Mouse (Mus musculus) heart, embryonic 12.5 days (tissue): ENCODE measurements around the gene Bad. TPM values are rescaled to one million over a fixed set of nuclear protein-coding genes. Genes with fewer than 3 reads are reported as not detected.
"Not testable (repeated sequence)": the region's sequence is repeated elsewhere in the genome, so short reads cannot be mapped to it uniquely, and the experiment has no call there.

ENCODE experiments used
- ATAC-seq: fragments of 200-750 bp; cut with Nextera tagmentation; 2 replicates; pipeline ENCODE4 v1.8.0; 2017; ENCODE audit warnings: moderate TSS enrichment, moderate library complexity; ENCODE audit not compliant: insufficient number of reproducible peaks, low FRiP score
- H3K27ac ChIP-seq: fragments of 300-500 bp; sonication (generic); 2 replicates; pipeline ENCODE4 v1.5.1; 2016; ENCODE audit warnings: mild to moderate bottlenecking, moderate library complexity; ENCODE audit not compliant: poor library complexity, severe bottlenecking
- H3K27me3 ChIP-seq: fragments of 300-500 bp; sonication (generic); replicated peaks from 2 replicates; pipeline ENCODE4 v1.6.1; 2016; ENCODE audit warnings: mild to moderate bottlenecking, moderate library complexity
- H3K36me3 ChIP-seq: fragments of 300-500 bp; sonication (generic); 2 replicates; pipeline ENCODE4 v1.6.1; 2016; ENCODE audit warnings: mild to moderate bottlenecking, moderate library complexity
- H3K4me1 ChIP-seq: fragments of 300-500 bp; sonication (generic); replicated peaks from 2 replicates; pipeline ENCODE4 v1.6.1; 2016; ENCODE audit warnings: mild to moderate bottlenecking
- H3K4me2 ChIP-seq: fragments of 300-500 bp; sonication (generic); 2 replicates; pipeline ENCODE4 v1.6.1; 2016; ENCODE audit warnings: mild to moderate bottlenecking, moderate library complexity
- H3K4me3 ChIP-seq: fragments of 300-500 bp; sonication (generic); 2 replicates; pipeline ENCODE4 v1.5.1; 2016; ENCODE audit warnings: mild to moderate bottlenecking
- H3K9ac ChIP-seq: fragments of 300-500 bp; sonication (generic); 2 replicates; pipeline ENCODE4 v1.6.1; 2016; ENCODE audit warnings: mild to moderate bottlenecking, moderate library complexity
- H3K9me3 ChIP-seq: fragments of 300-500 bp; sonication (generic); replicated peaks from 2 replicates; pipeline ENCODE4 v1.6.1; 2016; ENCODE audit warnings: mild to moderate bottlenecking, moderate library complexity
- WGBS: fragments of 180-500 bp; shearing (Covaris S2); methylation state at CpG from one replicate; pipeline ENCODE4 v1.1.7; 2016; 5-methylcytosine and 5-hydroxymethylcytosine counted together
- polyA plus RNA-seq: library from polyadenylated mRNA; unstranded; fragments of >200 nt; fragmentation: Nextera tagmentation; extraction: Ambion mirVana; gene quantifications from 2 replicates; pipeline ENCODE4 v1.2.1, GENCODE M21; 2016

The Bad gene
- polyA plus RNA-seq, 1 experiment from 2014 or later, result 54.5 TPM

GRCm38 (mm10) chr19:6991166-6991565 lies 49.5 kb downstream of the Bad start:
- H3K9me3 ChIP-seq, H3K36me3 ChIP-seq, H3K27me3 ChIP-seq, H3K9ac ChIP-seq, H3K27ac ChIP-seq, ATAC-seq, H3K4me3 ChIP-seq: not testable (repeated sequence)
- 85% methylated on average over 6 of the region's 6 CpGs for WGBS
- peaks cover 47% of the 10 kb centered on the region for H3K4me1 ChIP-seq
- H3K4me2 ChIP-seq, result peak overlapping the region; percentile 93; the same call in 1 of the 2 replicates

GRCm38 (mm10) chr19:6992011-6992858 lies 50.6 kb downstream of the Bad start, which contains the start of gene Dnajc4:
Dnajc4 (minus strand) TSS chr19:6992572.
- Histone ChIP-seq H3K4me1 (peaks cover 48% of the 10 kb centered on the region), H3K9me3 (no peaks in the 10 kb centered on the region), H3K27ac (peak within 1 kb of the TSS; percentile 82), H3K4me2 (peak within 1 kb of the TSS; percentile 93), H3K4me3 (peak within 1 kb of the TSS; percentile 61), H3K36me3 (no peaks in the 10 kb centered on the region), H3K27me3 (no peaks in the 10 kb centered on the region), H3K9ac (peak within 1 kb of the TSS; percentile 81)
- ATAC-seq, result peak; percentile 92
- WGBS, result 2% methylated on average over 37 of the region's 37 CpGs

GRCm38 (mm10) chr19:6993011-6993770 lies 51.5 kb downstream of the Bad start:
- 65% methylated on average over 14 of the region's 14 CpGs for WGBS
- Histone ChIP-seq H3K9me3 (no peaks in the 10 kb centered on the region), H3K4me1 (peaks cover 44% of the 10 kb centered on the region), H3K4me2 (peak overlapping the region; percentile 93), H3K27ac (peak overlapping the region; percentile 82), H3K27me3 (no peaks in the 10 kb centered on the region), H3K4me3 (peak overlapping the region; percentile 61), H3K9ac (peak overlapping the region; percentile 76), H3K36me3 (peaks cover 3% of the 10 kb centered on the region)
- no peak for ATAC-seq

DNA sequence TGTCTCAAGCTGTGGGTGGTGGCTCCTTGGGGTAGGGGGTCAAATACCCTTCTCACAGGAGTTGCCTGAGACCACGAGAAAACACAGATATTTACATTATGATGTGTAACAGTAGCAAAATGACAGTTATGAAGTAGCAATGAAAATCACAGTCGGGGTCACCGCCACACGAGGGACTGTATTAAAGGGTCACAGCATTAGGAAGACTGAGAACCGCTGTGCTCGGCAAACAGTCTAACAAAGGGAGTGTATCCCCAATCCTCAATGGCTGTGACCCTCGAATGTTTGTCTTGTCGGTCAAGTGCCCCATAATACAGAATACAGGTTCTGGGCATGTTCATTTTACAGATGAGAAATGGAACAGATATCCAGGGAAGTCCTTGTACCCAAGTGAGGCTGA lies 52.3 kb downstream of the Bad start:
- Histone ChIP-seq H3K4me3 (no peak overlapping the region), H3K27me3 (no peaks in the 10 kb centered on the region), H3K9ac (no peak overlapping the region), H3K27ac (no peak overlapping the region), H3K4me2 (no peak overlapping the region), H3K36me3 (peaks cover 11% of the 10 kb centered on the region), H3K9me3 (0 out of 2 replicates have a peak, but pooled peaks cover 2% of the 10 kb centered on the region), H3K4me1 (peaks cover 41% of the 10 kb centered on the region)
- no peak for ATAC-seq
- WGBS, result 84% methylated on average over 8 of the region's 8 CpGs

DNA sequence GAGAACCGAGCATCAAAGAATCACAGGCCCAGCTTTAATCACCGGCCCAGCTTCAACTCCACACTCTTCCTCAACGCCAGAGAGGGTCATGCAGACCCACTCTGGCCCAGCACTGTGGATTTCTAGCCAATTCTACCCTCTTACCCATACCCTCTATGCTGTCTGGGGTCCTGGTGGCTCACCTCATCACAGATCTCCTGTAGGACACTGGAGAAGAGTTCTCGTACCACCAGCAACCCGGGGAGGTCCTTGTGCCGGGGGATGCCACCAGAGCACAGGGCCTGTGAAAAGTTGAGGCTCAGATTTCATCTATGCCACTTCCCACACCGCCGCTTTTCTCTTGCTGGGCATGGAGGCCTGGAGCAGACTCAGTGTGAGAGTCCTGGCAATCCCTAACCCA lies 52.8 kb downstream of the Bad start:
- no peak overlapping the region for H3K27ac ChIP-seq
- peaks cover 41% of the 10 kb centered on the region for H3K4me1 ChIP-seq
- H3K4me2 ChIP-seq, result peak overlapping the region; percentile 82
- H3K27me3 ChIP-seq, result no peaks in the 10 kb centered on the region
- ATAC-seq, result no peak
- 0 out of 2 replicates have a peak, but pooled peaks cover 7% of the 10 kb centered on the region for H3K9me3 ChIP-seq
- peak overlapping the region; percentile 73; the same call in 1 of the 2 replicates for H3K9ac ChIP-seq
- 84% methylated on average over 8 of the region's 8 CpGs for WGBS
- H3K4me3 ChIP-seq, result no peak overlapping the region
- peaks cover 16% of the 10 kb centered on the region for H3K36me3 ChIP-seq

GRCm38 (mm10) chr19:6995255-6995991 lies 53.8 kb downstream of the Bad start:
- Histone ChIP-seq H3K4me2 (peak overlapping the region; percentile 82), H3K27ac (no peak overlapping the region), H3K36me3 (peaks cover 25% of the 10 kb centered on the region), H3K9ac (peak overlapping the region; percentile 73), H3K9me3 (0 out of 2 replicates have a peak, but pooled peaks cover 14% of the 10 kb centered on the region), H3K4me1 (peaks cover 41% of the 10 kb centered on the region), H3K4me3 (peak overlapping the region; percentile 61), H3K27me3 (no peaks in the 10 kb centered on the region)
- 38% methylated on average over 21 of the region's 21 CpGs for whole genome bisulfite sequencing
- ATAC-seq, result no peak

DNA sequence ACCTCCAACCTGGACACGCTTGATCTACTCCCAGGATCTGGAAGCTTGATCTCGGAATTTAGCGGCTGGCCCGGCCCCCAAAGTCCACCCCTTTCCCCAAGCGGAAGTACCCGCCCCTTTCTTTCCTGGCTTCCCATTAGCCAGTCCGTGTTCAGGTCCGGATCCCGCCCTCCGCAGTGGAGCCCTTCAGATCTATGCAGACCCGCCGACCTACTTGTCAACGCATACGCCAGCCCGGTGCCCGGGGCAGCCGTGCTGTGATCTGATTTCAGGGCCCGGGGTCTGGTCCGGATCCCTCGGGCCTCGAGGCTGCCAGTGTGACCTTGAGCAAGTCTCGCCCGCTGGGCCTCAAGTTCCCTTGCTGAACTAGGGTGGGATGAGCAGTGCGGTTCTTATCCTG lies 54.3 kb downstream of the Bad start, which contains the start of the genes Nudt22 and Trpt1:
Gene Nudt22 (minus strand): TSS at position 112 of the 400 bp plus-strand sequence.
Gene Trpt1 (plus strand): TSS at position 126 of the 400 bp plus-strand sequence.
- Histone ChIP-seq H3K36me3 (peaks cover 26% of the 10 kb centered on the region), H3K27me3 (no peaks in the 10 kb centered on the region), H3K9me3 (0 out of 2 replicates have a peak, but pooled peaks cover 15% of the 10 kb centered on the region), H3K4me1 (peaks cover 41% of the 10 kb centered on the region), H3K4me2 (peak within 1 kb of the TSS; percentile 82), H3K4me3 (peak within 1 kb of the TSS; percentile 61), H3K27ac (peak within 1 kb of the TSS; percentile 67), H3K9ac (peak within 1 kb of the TSS; percentile 81)
- peak; percentile 73 for ATAC-seq
- WGBS, result under 1% methylated on average over 24 of the region's 24 CpGs

- no peak for ATAC-seq
- Histone ChIP-seq H3K36me3 (peaks cover 26% of the 10 kb centered on the region), H3K9me3 (0 out of 2 replicates have a peak, but pooled peaks cover 15% of the 10 kb centered on the region), H3K9ac (no peak overlapping the region), H3K4me1 (peaks cover 34% of the 10 kb centered on the region), H3K4me3 (no peak overlapping the region), H3K27ac (no peak overlapping the region), H3K4me2 (no peak overlapping the region), H3K27me3 (no peaks in the 10 kb centered on the region)
- WGBS, result 82% methylated on average over 9 of the region's 9 CpGs
Observed at GRCm38 (mm10) chr19:6997721-6998290, 56.1 kb downstream of the Bad start.

- 0 out of 2 replicates have a peak, but pooled peaks cover 15% of the 10 kb centered on the region for H3K9me3 ChIP-seq
- WGBS, result 91% methylated on average over 19 of the region's 19 CpGs
- peaks cover 26% of the 10 kb centered on the region for H3K36me3 ChIP-seq
- H3K9ac ChIP-seq, result no peak overlapping the region
- H3K4me1 ChIP-seq, result peaks cover 22% of the 10 kb centered on the region
- ATAC-seq, result no peak
- no peak overlapping the region for H3K27ac ChIP-seq
- H3K4me2 ChIP-seq, result no peak overlapping the region
- no peak overlapping the region for H3K4me3 ChIP-seq
- H3K27me3 ChIP-seq, result no peaks in the 10 kb centered on the region
Observed at GRCm38 (mm10) chr19:6999360-7000063, 57.9 kb downstream of the Bad start.
